Mouse (Mus musculus): ENCODE measurements around the gene Gm2696. TPM values are rescaled to one million over a fixed set of nuclear protein-coding genes. Genes with fewer than 3 reads are reported as not detected.
"Not testable (repeated sequence)": the region's sequence is repeated elsewhere in the genome, so short reads cannot be mapped to it uniquely, and the experiment has no call there.

Gm2696 gene
- total RNA-seq (2017): not detected in 2 replicates

DNA sequence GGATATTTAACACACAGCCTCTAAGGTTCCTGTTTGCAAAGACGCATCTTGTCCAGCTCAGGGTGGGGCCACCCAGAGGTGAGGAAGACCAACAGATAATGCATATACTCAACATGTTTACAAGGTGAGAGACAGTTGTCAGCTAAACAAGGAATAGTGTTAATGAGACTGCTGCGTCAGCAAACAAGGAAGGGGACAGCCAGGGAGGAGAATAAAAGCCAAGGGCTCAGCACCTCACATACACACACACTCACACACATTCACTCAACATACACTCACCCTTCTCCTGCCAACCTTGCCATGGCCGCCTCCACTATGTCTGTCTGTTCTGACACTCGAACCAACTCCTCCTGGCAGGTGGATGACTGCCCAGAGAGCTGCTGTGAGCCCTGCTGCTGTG, at the start of gene Gm2696:
Gm2696 (plus strand) TSS at position 301 of the 400 bp plus-strand sequence.
- no peak for ATAC-seq (replicated peaks; ENCODE audit: low read depth, poor library complexity, severe bottlenecking)

DNA sequence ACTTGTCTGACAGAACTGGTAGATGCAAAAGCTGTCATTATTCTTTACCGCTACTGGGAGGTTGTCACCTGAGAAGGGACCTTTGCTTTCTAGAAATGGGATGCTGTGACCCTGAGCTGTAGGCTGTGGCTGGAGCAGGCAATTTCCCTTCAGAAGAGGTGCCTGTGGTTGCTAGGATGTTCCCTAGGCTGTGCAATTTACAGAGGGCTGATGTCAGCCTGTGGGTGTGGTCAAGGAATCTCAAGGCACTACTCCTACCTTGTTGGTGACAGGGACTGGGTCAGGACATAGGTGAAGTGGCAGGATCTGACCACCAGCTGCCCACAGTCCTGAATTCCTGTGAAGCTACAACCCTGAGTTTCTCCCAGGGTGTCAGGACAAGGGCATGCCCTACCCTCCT, 44.8 kb upstream of the Gm2696 start:
- no peak for ATAC-seq (replicated peaks; ENCODE audit: low read depth, poor library complexity, severe bottlenecking)

GRCm38 (mm10) chr10:77771225-77771624, 43.3 kb upstream of the Gm2696 start, which contains the start of gene Gm3238:
Gm3238 (minus strand) TSS chr10:77771325.
- ATAC-seq (replicated peaks; ENCODE audit: low read depth, poor library complexity, severe bottlenecking): not testable (repeated sequence)

DNA sequence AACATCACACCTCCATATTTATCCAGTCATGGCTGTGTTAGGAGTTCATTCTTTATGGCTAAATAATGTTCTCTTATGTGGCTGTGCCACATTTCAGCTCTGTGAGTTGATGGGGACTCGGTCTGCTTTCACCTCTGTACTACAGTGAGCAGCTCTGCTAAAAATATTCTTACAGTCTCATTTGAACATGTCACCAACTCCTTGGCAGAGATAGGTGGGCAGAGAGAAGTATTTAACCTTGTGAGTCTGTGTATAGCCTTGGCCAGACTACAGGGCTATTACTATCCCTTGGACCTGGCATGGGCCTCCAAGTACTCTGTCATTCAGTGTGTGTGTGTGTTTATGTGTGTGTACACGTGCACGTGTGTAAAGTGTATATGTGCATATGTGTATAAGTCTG, 42.3 kb upstream of the Gm2696 start:
- not testable (repeated sequence) for ATAC-seq (replicated peaks; ENCODE audit: low read depth, poor library complexity, severe bottlenecking)

- not testable (repeated sequence) for ATAC-seq (replicated peaks; ENCODE audit: low read depth, poor library complexity, severe bottlenecking)
These were observed 37.6 kb upstream of the Gm2696 start, which contains the start of gene Gm7138 for GRCm38 (mm10) chr10:77776844-77777243. Gm7138 (minus strand) TSS chr10:77776944.

GRCm38 (mm10) chr10:77782442-77782841, 32.0 kb upstream of the Gm2696 start, which contains the start of gene Gm3250:
Gm3250 (minus strand) TSS chr10:77782542.
- not testable (repeated sequence) for ATAC-seq (replicated peaks; ENCODE audit: low read depth, poor library complexity, severe bottlenecking)

GRCm38 (mm10) chr10:77783396-77783795, 31.1 kb upstream of the Gm2696 start:
- not testable (repeated sequence) for ATAC-seq (replicated peaks; ENCODE audit: low read depth, poor library complexity, severe bottlenecking)

DNA sequence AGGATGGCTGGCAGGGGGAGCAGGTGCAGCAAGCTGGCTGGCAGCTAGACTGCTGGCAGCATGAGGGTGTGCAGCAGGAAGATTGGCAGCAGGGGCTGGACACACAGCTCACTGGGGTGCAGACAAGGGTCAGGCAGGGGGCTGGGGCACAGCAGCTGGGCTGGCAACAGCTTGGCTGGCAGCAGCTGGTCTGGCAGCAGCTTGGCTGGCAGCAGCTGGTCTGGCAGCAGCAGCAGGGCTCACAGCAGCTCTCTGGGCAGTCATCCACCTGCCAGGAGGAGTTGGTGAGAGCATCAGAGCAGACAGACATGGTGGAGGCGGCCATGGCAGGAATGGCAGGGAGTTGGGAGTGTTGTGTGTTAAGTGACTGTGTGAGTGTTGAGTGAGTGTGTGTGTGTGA, 26.6 kb upstream of the Gm2696 start, which contains the start of gene Gm7137:
Gm7137 (minus strand) TSS at position 325 of the 400 bp plus-strand sequence.
- ATAC-seq (replicated peaks; ENCODE audit: low read depth, poor library complexity, severe bottlenecking): not testable (repeated sequence)

DNA sequence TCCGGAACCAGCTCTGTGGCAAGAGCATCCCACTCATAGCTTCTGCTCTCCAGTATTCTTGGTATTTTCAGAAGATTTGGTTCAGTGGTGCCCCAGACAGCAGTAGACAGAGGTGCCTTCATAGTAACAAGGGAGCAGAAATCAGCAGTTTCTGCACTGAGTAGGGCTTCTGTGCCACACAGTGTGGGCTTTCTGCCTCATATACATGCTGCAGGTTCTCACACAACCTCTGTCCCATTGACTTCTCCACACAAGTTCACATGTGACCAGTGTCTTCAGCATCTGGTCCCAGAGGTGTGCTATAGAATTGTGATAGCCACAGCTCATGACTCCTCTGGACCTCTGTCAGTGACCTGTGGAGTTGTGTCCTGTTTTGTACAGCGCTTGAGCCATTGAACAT, 25.9 kb upstream of the Gm2696 start:
- no peak for ATAC-seq (replicated peaks; ENCODE audit: low read depth, poor library complexity, severe bottlenecking)

GRCm38 (mm10) chr10:77794976-77795375, 19.5 kb upstream of the Gm2696 start, which contains the start of gene Gm9639:
Gm9639 (minus strand) TSS chr10:77795076.
- ATAC-seq (replicated peaks; ENCODE audit: low read depth, poor library complexity, severe bottlenecking): no peak

- no peak for ATAC-seq (replicated peaks; ENCODE audit: low read depth, poor library complexity, severe bottlenecking)
These were observed 16.8 kb upstream of the Gm2696 start for GRCm38 (mm10) chr10:77797677-77798076.

- not testable (repeated sequence) for ATAC-seq (replicated peaks; ENCODE audit: low read depth, poor library complexity, severe bottlenecking)
These were observed 16.1 kb upstream of the Gm2696 start for GRCm38 (mm10) chr10:77798164-77798920.

- ATAC-seq (replicated peaks; ENCODE audit: low read depth, poor library complexity, severe bottlenecking): no peak
These were observed 15.5 kb upstream of the Gm2696 start, which contains the start of gene Gm19668 for GRCm38 (mm10) chr10:77798921-77799508. Gm19668 (minus strand) TSS chr10:77799133.

- no peak for ATAC-seq (replicated peaks; ENCODE audit: low read depth, poor library complexity, severe bottlenecking)
These were observed 10.4 kb upstream of the Gm2696 start for GRCm38 (mm10) chr10:77804095-77804494.

- no peak for ATAC-seq (replicated peaks; ENCODE audit: low read depth, poor library complexity, severe bottlenecking)
These were observed 2.7 kb upstream of the Gm2696 start, which contains the start of gene Gm9507 for GRCm38 (mm10) chr10:77811743-77812142. Gm9507 (minus strand) TSS chr10:77811843.

DNA sequence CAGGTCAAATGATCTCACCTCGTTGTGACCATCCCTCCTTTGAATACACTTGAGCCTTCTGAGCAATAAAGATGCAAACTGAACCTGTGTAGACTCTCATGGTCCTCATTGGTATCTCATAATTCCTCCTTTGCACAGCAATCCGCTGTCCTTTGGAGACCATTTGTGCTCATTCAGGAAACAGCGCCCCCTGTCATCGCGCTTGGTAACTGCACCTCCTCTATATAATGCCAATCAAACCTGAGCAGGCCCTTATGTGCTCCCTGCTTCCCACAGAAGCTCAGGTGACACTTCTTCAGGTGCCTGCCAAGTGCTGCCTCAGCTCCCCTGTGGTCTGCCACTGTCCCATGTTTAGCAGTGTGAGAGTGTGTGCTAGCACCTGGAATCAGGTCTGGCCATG, 1.0 kb downstream of the Gm2696 start:
- ATAC-seq (replicated peaks; ENCODE audit: low read depth, poor library complexity, severe bottlenecking): no peak

GRCm38 (mm10) chr10:77818523-77818922, 4.0 kb downstream of the Gm2696 start:
- no peak for ATAC-seq (replicated peaks; ENCODE audit: low read depth, poor library complexity, severe bottlenecking)

DNA sequence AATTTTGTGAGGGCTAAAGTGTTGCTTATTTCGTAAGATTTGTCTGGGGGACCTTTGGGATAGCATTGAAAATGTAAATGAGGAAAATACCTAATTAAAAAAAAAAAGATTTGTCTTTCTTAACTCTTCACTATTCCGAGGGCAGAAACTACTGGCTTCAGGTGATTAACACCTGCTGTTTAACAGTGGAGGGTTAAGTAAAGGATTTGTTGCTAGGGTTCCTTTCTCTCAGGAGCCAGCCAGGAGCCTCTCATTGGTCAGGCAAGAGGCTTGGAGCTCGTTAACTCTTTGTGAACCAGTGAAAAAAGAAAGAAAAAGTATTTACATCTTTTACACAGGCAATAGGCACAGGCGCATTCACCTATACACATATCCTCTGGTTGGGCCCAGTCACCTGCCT, 4.7 kb downstream of the Gm2696 start:
- no peak for ATAC-seq (replicated peaks; ENCODE audit: low read depth, poor library complexity, severe bottlenecking)

- ATAC-seq (replicated peaks; ENCODE audit: low read depth, poor library complexity, severe bottlenecking): no peak
These were observed 12.5 kb downstream of the Gm2696 start, which contains the start of gene Krtap10-4 for GRCm38 (mm10) chr10:77826951-77827350. Krtap10-4 (minus strand) TSS chr10:77827095.

DNA sequence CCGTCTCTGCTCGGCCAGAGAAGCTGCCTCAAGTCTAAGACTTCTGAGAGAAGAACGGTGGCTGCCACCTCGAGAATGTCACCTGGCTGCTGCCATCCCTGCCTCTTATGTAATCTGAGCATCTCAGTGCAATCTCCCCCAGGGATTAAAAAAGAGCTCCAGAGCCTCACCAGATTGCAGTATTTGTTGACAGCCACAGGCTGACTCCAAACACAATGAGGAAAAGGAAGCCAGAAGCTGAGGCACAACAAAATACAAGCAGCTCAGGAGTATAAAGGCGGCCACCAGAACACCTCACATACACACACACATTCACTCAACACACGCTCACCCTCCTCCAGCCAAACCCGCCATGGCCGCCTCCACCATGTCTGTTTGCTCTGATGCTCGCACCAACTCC, 21.2 kb downstream of the Gm2696 start, which contains the start of gene Krtap10-10:
Krtap10-10 (plus strand) TSS at position 301 of the 400 bp plus-strand sequence.
- no peak for ATAC-seq (replicated peaks; ENCODE audit: low read depth, poor library complexity, severe bottlenecking)

GRCm38 (mm10) chr10:77839006-77839405, 24.5 kb downstream of the Gm2696 start:
- ATAC-seq (replicated peaks; ENCODE audit: low read depth, poor library complexity, severe bottlenecking): no peak

Measured in common myeloid progenitor, adult 5-6 weeks (primary cell).